Mouse (Mus musculus) CH12.LX (cell line): ENCODE measurements around the gene Dusp6. TPM values are rescaled to one million over a fixed set of nuclear protein-coding genes. Genes with fewer than 3 reads are reported as not detected.

Experiments
- DNase-seq: peaks from one replicate; pipeline ENCODE4 v3.0.0-alpha.2; 2013; ENCODE audit errors: extremely low read depth
- H3K27ac ChIP-seq: 2 replicates; pipeline ENCODE4 v1.5.1; 2012; ENCODE audit warnings: low read depth, mild to moderate bottlenecking, control low read depth, moderate library complexity; ENCODE audit not compliant: insufficient read depth
- H3K27me3 ChIP-seq: replicated peaks from 2 replicates; pipeline ENCODE3; 2012; ENCODE audit warnings: inconsistent platforms
- H3K36me3 ChIP-seq, 2 experiments: replicated peaks in 1 of 2; 2 replicates each; pipeline versions ENCODE3 to v1.6.1; 2012; ENCODE audit warnings: inconsistent platforms in 1 of 2, low read length in 1 of 2, mild to moderate bottlenecking in 1 of 2, mixed read lengths in 1 of 2, moderate library complexity in 1 of 2; ENCODE audit not compliant: control insufficient read depth in 1 of 2, insufficient read depth in 1 of 2
- H3K4me1 ChIP-seq, 2 experiments: 2 replicates each; pipeline ENCODE4 v1.6.1; 2012; ENCODE audit warnings: inconsistent platforms in 1 of 2, moderate library complexity in 1 of 2; ENCODE audit not compliant: insufficient read depth in 2 of 2, control insufficient read depth in 1 of 2
- H3K4me2 ChIP-seq: 2 replicates; pipeline ENCODE4 v1.6.1; 2012; ENCODE audit warnings: low read depth, mild to moderate bottlenecking, control low read depth; ENCODE audit not compliant: poor library complexity, insufficient read depth, severe bottlenecking
- H3K4me3 ChIP-seq, 3 experiments: fragments of 150-350 bp in 1 of 3; sonication (generic) in 1 of 3; replicated peaks in 1 of 3; 2 replicates each; pipeline versions ENCODE3 to v1.5.1; 2011 to 2012; ENCODE audit warnings: low read depth in 2 of 3, low read length in 2 of 3, mild to moderate bottlenecking in 2 of 3, moderate library complexity in 2 of 3, control low read depth in 1 of 3, improper control_type of control experiment in 1 of 3, inconsistent platforms in 1 of 3, mixed read lengths in 1 of 3; ENCODE audit not compliant: poor library complexity in 1 of 3
- H3K79me2 ChIP-seq: replicated peaks from 2 replicates; pipeline ENCODE4 v1.6.1; 2012; ENCODE audit warnings: mild to moderate bottlenecking, moderate library complexity; ENCODE audit not compliant: control insufficient read depth, poor library complexity, insufficient read depth, severe bottlenecking; ENCODE audit errors: extremely low read depth
- H3K9ac ChIP-seq: 2 replicates; pipeline ENCODE4 v1.6.1; 2012; ENCODE audit warnings: low read depth, mild to moderate bottlenecking, control low read depth, moderate library complexity; ENCODE audit not compliant: insufficient read depth
- H3K9me3 ChIP-seq: replicated peaks from 2 replicates; pipeline ENCODE3; 2012; ENCODE audit warnings: low read length, inconsistent platforms, mixed read lengths
- CHD2 ChIP-seq: IDR thresholded peaks from 2 replicates; pipeline ENCODE4 v1.6.1; 2011; ENCODE audit warnings: low read length, improper control_type of control experiment
- ELF1 ChIP-seq: IDR thresholded peaks from 2 replicates; pipeline ENCODE4 v1.6.1; 2014; ENCODE audit warnings: low read depth, mild to moderate bottlenecking, inconsistent platforms, low read length, improper control_type of control experiment
- ETS1 ChIP-seq: conservative IDR thresholded peaks from 2 replicates; pipeline ENCODE4 v1.6.1; 2012; ENCODE audit warnings: low read depth, mild to moderate bottlenecking, inconsistent platforms, low read length, improper control_type of control experiment, moderate library complexity
- HCFC1 ChIP-seq: IDR thresholded peaks from 2 replicates; pipeline ENCODE4 v1.6.1; 2012; ENCODE audit warnings: low read depth, mild to moderate bottlenecking, inconsistent platforms, low read length, improper control_type of control experiment
- IRF4 ChIP-seq: IDR thresholded peaks from 2 replicates; pipeline ENCODE4 v1.6.1; 2014; ENCODE audit warnings: low read depth, mild to moderate bottlenecking, inconsistent platforms, low read length, improper control_type of control experiment
- JUND ChIP-seq: conservative IDR thresholded peaks from 2 replicates; pipeline ENCODE4 v1.6.1; 2011; ENCODE audit warnings: low read depth, low read length, improper control_type of control experiment
- KAT2A ChIP-seq: IDR thresholded peaks from 2 replicates; pipeline ENCODE4 v1.6.1; 2012; ENCODE audit warnings: low read length, improper control_type of control experiment, inconsistent platforms; ENCODE audit not compliant: insufficient replicate concordance
- MAX ChIP-seq: IDR thresholded peaks from 2 replicates; pipeline ENCODE4 v1.6.1; 2011; ENCODE audit warnings: low read length, improper control_type of control experiment
- MYC ChIP-seq: IDR thresholded peaks from 2 replicates; pipeline ENCODE4 v1.6.1; 2011; ENCODE audit warnings: low read depth, mild to moderate bottlenecking, improper control_type of control experiment, low read length
- NELFE ChIP-seq: IDR thresholded peaks from 2 replicates; pipeline ENCODE4 v1.6.1; 2011; ENCODE audit warnings: low read depth, low read length, improper control_type of control experiment
- PAX5 ChIP-seq: IDR thresholded peaks from 2 replicates; pipeline ENCODE4 v1.6.1; 2012; ENCODE audit warnings: low read length, inconsistent platforms, mixed read lengths
- RCOR1 ChIP-seq: conservative IDR thresholded peaks from 2 replicates; pipeline ENCODE4 v1.6.1; 2012; ENCODE audit warnings: low read depth, mild to moderate bottlenecking, inconsistent platforms, low read length, improper control_type of control experiment
- SMC3 ChIP-seq: IDR thresholded peaks from 2 replicates; pipeline ENCODE4 v1.6.1; 2011; ENCODE audit warnings: low read depth, low read length, improper control_type of control experiment
- TBP ChIP-seq: conservative IDR thresholded peaks from 2 replicates; pipeline ENCODE4 v1.6.1; 2011; ENCODE audit warnings: low read depth, low read length, improper control_type of control experiment
- TCF12 ChIP-seq: IDR thresholded peaks from 2 replicates; pipeline ENCODE4 v1.6.1; 2014; ENCODE audit warnings: low read depth, mild to moderate bottlenecking, inconsistent platforms, low read length, improper control_type of control experiment
- UBTF ChIP-seq: IDR thresholded peaks from 2 replicates; pipeline ENCODE4 v1.6.1; 2012; ENCODE audit warnings: low read depth, mild to moderate bottlenecking, inconsistent platforms, low read length, improper control_type of control experiment, moderate library complexity
- dilution Hi-C: fragments of 300-500 bp; cut with MboI; formaldehyde crosslinking; loops from 2 replicates; pipeline ENCODE4 v1.14.3; 2020; ENCODE audit warnings: low sequenced_read_pairs; ENCODE audit not compliant: extremely low pct_unique_long_range_greater_than_20kb, extremely low pct_ligation_motif_present
- in situ Hi-C: fragments of 300-500 bp; cut with MboI; formaldehyde crosslinking; loops from 3 replicates; pipeline ENCODE4 v1.14.3; 2019; ENCODE audit warnings: low sequenced_read_pairs, low pct_ligation_motif_present, low pct_unique_long_range_greater_than_20kb, mixed read lengths
- polyA plus RNA-seq: library from polyadenylated mRNA; unstranded; fragments of >175 nt; gene quantifications from 2 replicates; pipeline ENCODE4 v1.2.1, GENCODE M21; 2012; ENCODE audit warnings: low read depth; ENCODE audit not compliant: insufficient read length
- total RNA-seq, 2 experiments: library from RNA; depleted of rRNA; stranded (reverse); fragments of 300-350 nt in 1 of 2; fragments of >200 nt in 1 of 2; gene quantifications; 2 replicates each; pipeline ENCODE4 v1.2.3; 2012 to 2014

Dusp6 gene
- total and polyA plus RNA-seq, 3 experiments: 6.1 to 11.6 (median 7.6) TPM

- H3K4me2 ChIP-seq: no peak overlapping the region
- in situ Hi-C loops: no loop called here
Measured at GRCm38 (mm10) chr10:99232518-99233227, 30.4 kb upstream of the Dusp6 start.

GRCm38 (mm10) chr10:99234336-99234735 lies 28.7 kb upstream of the Dusp6 start:
- H3K4me2 ChIP-seq: no peak overlapping the region
- no peaks in the 10 kb centered on the region for H3K9me3 ChIP-seq
- no peak for DNase-seq
- H3K27ac ChIP-seq: no peak overlapping the region
- H3K79me2 ChIP-seq: no peaks in the 10 kb centered on the region
- TF ChIP-seq NELFE (no peak), JUND (no peak), TBP (no peak), RCOR1 (no peak), TCF12 (no peak), ETS1 (no peak), IRF4 (no peak), CHD2 (no peak), SMC3 (no peak), PAX5 (no peak), KAT2A (no peak), UBTF (no peak)
- H3K36me3 ChIP-seq: no peaks in the 10 kb centered on the region
- H3K27me3 ChIP-seq: no peaks in the 10 kb centered on the region
- no peak overlapping the region for H3K9ac ChIP-seq
- dilution Hi-C loops (no loop called here), in situ Hi-C loops (no loop called here)
- H3K4me3 ChIP-seq: no peak overlapping the region
- H3K4me1 ChIP-seq: peaks cover 0 to 3% of the 10 kb centered on the region in 2 experiments; a peak in 2 of 4 replicates

More at GRCm38 (mm10) chr10:99232518-99233227, 30.4 kb upstream of the Dusp6 start:
- no peak overlapping the region for H3K9ac ChIP-seq
- H3K4me3 ChIP-seq: no peak overlapping the region
- H3K9me3 ChIP-seq: no peaks in the 10 kb centered on the region
- H3K27me3 ChIP-seq: no peaks in the 10 kb centered on the region
- peaks cover 0 to 3% of the 10 kb centered on the region in 2 experiments; a peak in 2 of 4 replicates for H3K4me1 ChIP-seq
- no peaks in the 10 kb centered on the region for H3K79me2 ChIP-seq
- TF ChIP-seq HCFC1 (no peak), ELF1 (no peak), MYC (no peak), IRF4 (no peak), MAX (no peak)
- no peak for DNase-seq
- dilution Hi-C loops: no loop called here
- H3K36me3 ChIP-seq: no peaks in the 10 kb centered on the region
- no peak overlapping the region for H3K27ac ChIP-seq
